Mouse (Mus musculus): Measurements from ENCODE around the gene Hs6st1.

Hs6st1 gene

GRCm38 (mm10) chr1:36129126-36129525 lies 60.9 kb downstream of the Hs6st1 start:
- DNase-seq (ENCODE audit: low read depth, low spot score), result no peak

- no peak for DNase-seq (ENCODE audit: low read depth, low spot score)
These were observed 61.7 kb downstream of the Hs6st1 start for GRCm38 (mm10) chr1:36129881-36130280.

GRCm38 (mm10) chr1:36130307-36131035 lies 62.3 kb downstream of the Hs6st1 start:
- DNase-seq (ENCODE audit: low read depth, low spot score), result no peak

GRCm38 (mm10) chr1:36131154-36131553 lies 63.0 kb downstream of the Hs6st1 start:
- no peak for DNase-seq (ENCODE audit: low read depth, low spot score)

GRCm38 (mm10) chr1:36131766-36132165 lies 63.6 kb downstream of the Hs6st1 start:
- no peak for DNase-seq (ENCODE audit: low read depth, low spot score)

- DNase-seq (ENCODE audit: low read depth, low spot score), result peak; percentile 40
These were observed 64.0 kb downstream of the Hs6st1 start for GRCm38 (mm10) chr1:36132211-36132610.

- no peak for DNase-seq (ENCODE audit: low read depth, low spot score)
These were observed 64.8 kb downstream of the Hs6st1 start for GRCm38 (mm10) chr1:36133041-36133440.

GRCm38 (mm10) chr1:36133647-36134046 lies 65.4 kb downstream of the Hs6st1 start:
- DNase-seq (ENCODE audit: low read depth, low spot score), result no peak

- peak; percentile 81 for DNase-seq (ENCODE audit: low read depth, low spot score)
These were observed 66.4 kb downstream of the Hs6st1 start for GRCm38 (mm10) chr1:36134584-36134983.

GRCm38 (mm10) chr1:36140311-36140710 lies 72.1 kb downstream of the Hs6st1 start:
- no peak for DNase-seq (ENCODE audit: low read depth, low spot score)

- no peak for DNase-seq (ENCODE audit: low read depth, low spot score)
These were observed 76.8 kb downstream of the Hs6st1 start for GRCm38 (mm10) chr1:36145050-36145449.

- no peak for DNase-seq (ENCODE audit: low read depth, low spot score)
These were observed 80.6 kb downstream of the Hs6st1 start for GRCm38 (mm10) chr1:36148809-36149208.

- DNase-seq (ENCODE audit: low read depth, low spot score), result peak; percentile 70
These were observed 81.2 kb downstream of the Hs6st1 start for GRCm38 (mm10) chr1:36149411-36149810.

All from ES-CJ7 (cell line).